Mouse (Mus musculus) cerebellum, adult 2 months (tissue): ENCODE data around the gene Klrd1. TPM values are rescaled to one million over a fixed set of nuclear protein-coding genes. Genes with fewer than 3 reads are reported as not detected.
"Not testable (repeated sequence)": the region's sequence is repeated elsewhere in the genome, so short reads cannot be mapped to it uniquely, and the experiment has no call there.

Source experiments
- DNase-seq, 2 experiments: peaks; one replicate each; pipeline ENCODE4 v3.0.0; 2021
- H3K27ac ChIP-seq: fragments of 200-500 bp; 2 replicates; pipeline ENCODE4 v1.5.1; 2012; ENCODE audit warnings: low read length, control low read depth, inconsistent platforms; ENCODE audit not compliant: insufficient read depth
- H3K27me3 ChIP-seq: fragments of 200-500 bp; 2 replicates; pipeline ENCODE4 v1.6.1; 2012; ENCODE audit warnings: inconsistent platforms, mild to moderate bottlenecking, low read length, moderate library complexity; ENCODE audit not compliant: control insufficient read depth, insufficient read depth
- H3K4me1 ChIP-seq: fragments of 200-500 bp; 2 replicates; pipeline ENCODE4 v1.6.1; 2011; ENCODE audit warnings: low read length; ENCODE audit not compliant: control insufficient read depth, insufficient read depth
- H3K4me3 ChIP-seq: fragments of 200-500 bp; replicated peaks from 2 replicates; pipeline ENCODE3; 2011; ENCODE audit warnings: mild to moderate bottlenecking, low read depth, low read length, control low read depth; ENCODE audit not compliant: insufficient read depth
- CTCF ChIP-seq: fragments of 200-500 bp; IDR thresholded peaks from 2 replicates; pipeline ENCODE4 v1.5.1; 2011; ENCODE audit warnings: low read depth, mild to moderate bottlenecking, control low read depth, low read length, moderate library complexity, borderline replicate concordance; ENCODE audit not compliant: insufficient read depth
- POLR2A ChIP-seq: fragments of 200-500 bp; IDR thresholded peaks from 2 replicates; pipeline ENCODE4 v1.6.1; 2011; ENCODE audit warnings: low read length, control low read depth, borderline replicate concordance; ENCODE audit not compliant: insufficient read depth
- WGBS: fragments of 180-500 bp; shearing (Covaris S2); methylation state at CpG from one replicate; pipeline ENCODE4 v1.1.7; 2018; 5-methylcytosine and 5-hydroxymethylcytosine counted together
- polyA plus RNA-seq: library from polyadenylated mRNA; depleted of rRNA; stranded (reverse); fragments of >200 nt; gene quantifications from 2 replicates; pipeline ENCODE4 v1.2.3, GENCODE M21; 2012

Gene Klrd1
- polyA plus RNA-seq, 1 experiment: not detected

- WGBS: 52% methylated on average over 4 of the region's 4 CpGs
- Histone ChIP-seq H3K4me1 (no peaks in the 10 kb centered on the region), H3K27ac (no peak overlapping the region), H3K27me3 (no peaks in the 10 kb centered on the region), H3K4me3 (no peak overlapping the region)
- no peak for DNase-seq
- TF ChIP-seq POLR2A (no peak), CTCF (no peak)
Measured at GRCm38 (mm10) chr6:129559641-129560027, 31.9 kb upstream of the Klrd1 start.

- H3K27me3 ChIP-seq: no peaks in the 10 kb centered on the region
- WGBS: 80% methylated on average over 2 of the region's 2 CpGs
- H3K4me3 ChIP-seq: no peak overlapping the region
- DNase-seq: no peak
- TF ChIP-seq POLR2A (no peak), CTCF (no peak)
- H3K27ac ChIP-seq: no peak overlapping the region
- H3K4me1 ChIP-seq: no peaks in the 10 kb centered on the region
Measured at GRCm38 (mm10) chr6:129565257-129565656, 26.3 kb upstream of the Klrd1 start.

GRCm38 (mm10) chr6:129575315-129575714 is 16.3 kb upstream of the Klrd1 start:
- TF ChIP-seq POLR2A (no peak), CTCF (no peak)
- Histone ChIP-seq H3K4me1 (no peaks in the 10 kb centered on the region), H3K4me3 (no peak overlapping the region), H3K27me3 (no peaks in the 10 kb centered on the region), H3K27ac (no peak overlapping the region)
- DNase-seq: no peak
- WGBS: 28% methylated on average over 2 of the region's 2 CpGs

- Histone ChIP-seq H3K4me1 (no peaks in the 10 kb centered on the region), H3K27me3 (no peaks in the 10 kb centered on the region), H3K27ac (no peak within 1 kb of the TSS), H3K4me3 (no peak within 1 kb of the TSS)
- no peak for TF ChIP-seq CTCF
- WGBS: 93% methylated on average over 8 of the region's 8 CpGs
- no peak for DNase-seq
Measured at GRCm38 (mm10) chr6:129577605-129578004, 14.0 kb upstream of the Klrd1 start, which contains the start of gene Klre1. Klre1 (plus strand) TSS chr6:129577905.

GRCm38 (mm10) chr6:129581274-129581673 is 10.3 kb upstream of the Klrd1 start:
- Histone ChIP-seq H3K27me3 (no peaks in the 10 kb centered on the region), H3K4me1 (no peaks in the 10 kb centered on the region), H3K27ac (no peak overlapping the region), H3K4me3 (no peak overlapping the region)
- WGBS: 53% methylated on average over 4 of the region's 4 CpGs
- TF ChIP-seq POLR2A: no peak
- no peak for TF ChIP-seq CTCF
- DNase-seq: no peak

- H3K27ac ChIP-seq: no peak overlapping the region
- no peak overlapping the region for H3K4me3 ChIP-seq
- TF ChIP-seq CTCF: no peak
- TF ChIP-seq POLR2A: no peak
- H3K27me3 ChIP-seq: no peaks in the 10 kb centered on the region
- H3K4me1 ChIP-seq: no peaks in the 10 kb centered on the region
- DNase-seq: no peak
- WGBS: 84% methylated on average over 4 of the region's 4 CpGs
Measured at GRCm38 (mm10) chr6:129581896-129582295, 9.7 kb upstream of the Klrd1 start.

- DNase-seq: no peak
- no peak for TF ChIP-seq POLR2A
- TF ChIP-seq CTCF: no peak
- no peaks in the 10 kb centered on the region for H3K27me3 ChIP-seq
- H3K4me1 ChIP-seq: no peaks in the 10 kb centered on the region
- H3K27ac ChIP-seq: no peak overlapping the region
- 60% methylated on average over 3 of the region's 3 CpGs for WGBS
- H3K4me3 ChIP-seq: no peak overlapping the region
Measured at GRCm38 (mm10) chr6:129583014-129583413, 8.6 kb upstream of the Klrd1 start.

- Histone ChIP-seq H3K27ac (no peak overlapping the region), H3K4me3 (no peak overlapping the region), H3K27me3 (no peaks in the 10 kb centered on the region), H3K4me1 (no peaks in the 10 kb centered on the region)
- no peak for DNase-seq
- TF ChIP-seq CTCF: no peak
- no peak for TF ChIP-seq POLR2A
Measured at GRCm38 (mm10) chr6:129608372-129608771, 16.8 kb downstream of the Klrd1 start.

GRCm38 (mm10) chr6:129623735-129624134 is 32.2 kb downstream of the Klrd1 start, which contains the start of gene Klrk1:
Klrk1 (minus strand) TSS chr6:129623864.
- TF ChIP-seq POLR2A (no peak), CTCF (no peak)
- Histone ChIP-seq H3K27ac (no peak within 1 kb of the TSS), H3K4me1 (no peaks in the 10 kb centered on the region), H3K27me3 (no peaks in the 10 kb centered on the region), H3K4me3 (no peak within 1 kb of the TSS)
- 76% methylated on average over 4 of the region's 4 CpGs for WGBS
- no peak for DNase-seq

- H3K4me3 ChIP-seq, DNase-seq, H3K4me1 ChIP-seq, H3K27me3 ChIP-seq, H3K27ac ChIP-seq: not testable (repeated sequence)
- 80% methylated on average over 2 of the region's 2 CpGs for WGBS
Measured at GRCm38 (mm10) chr6:129631046-129631445, 39.5 kb downstream of the Klrd1 start.

GRCm38 (mm10) chr6:129643237-129643636 is 51.7 kb downstream of the Klrd1 start, which contains the start of gene Klrc3:
Klrc3 (minus strand) TSS chr6:129643337.
- WGBS: 83% methylated on average over 3 of the region's 3 CpGs
- not testable (repeated sequence) for H3K27me3 ChIP-seq, H3K27ac ChIP-seq, H3K4me1 ChIP-seq, H3K4me3 ChIP-seq, DNase-seq

- H3K4me3 ChIP-seq, H3K27ac ChIP-seq, H3K27me3 ChIP-seq, H3K4me1 ChIP-seq, DNase-seq: not testable (repeated sequence)
- WGBS: 63% methylated on average over 1 of the region's 3 CpGs
Measured at GRCm38 (mm10) chr6:129644054-129644453, 52.5 kb downstream of the Klrd1 start.
